Mouse (Mus musculus) heart, adult 2 months (tissue): ENCODE measurements around the gene Pfas.

ENCODE experiments used
- CTCF ChIP-seq: fragments of 200-600 bp; IDR thresholded peaks from 2 replicates; pipeline ENCODE4 v1.8.1; 2022; ENCODE audit warnings: antibody characterized with exemption, mild to moderate bottlenecking, moderate library complexity
- EP300 ChIP-seq: fragments of 200-500 bp; IDR thresholded peaks from 2 replicates; pipeline ENCODE4 v1.6.1; 2011; ENCODE audit warnings: low read depth, low read length, control low read depth; ENCODE audit not compliant: insufficient read depth
- POLR2A ChIP-seq: fragments of 200-500 bp; IDR thresholded peaks from 2 replicates; pipeline ENCODE4 v1.6.1; 2011; ENCODE audit warnings: mild to moderate bottlenecking, low read depth, low read length, control low read depth; ENCODE audit not compliant: insufficient read depth

DNA sequence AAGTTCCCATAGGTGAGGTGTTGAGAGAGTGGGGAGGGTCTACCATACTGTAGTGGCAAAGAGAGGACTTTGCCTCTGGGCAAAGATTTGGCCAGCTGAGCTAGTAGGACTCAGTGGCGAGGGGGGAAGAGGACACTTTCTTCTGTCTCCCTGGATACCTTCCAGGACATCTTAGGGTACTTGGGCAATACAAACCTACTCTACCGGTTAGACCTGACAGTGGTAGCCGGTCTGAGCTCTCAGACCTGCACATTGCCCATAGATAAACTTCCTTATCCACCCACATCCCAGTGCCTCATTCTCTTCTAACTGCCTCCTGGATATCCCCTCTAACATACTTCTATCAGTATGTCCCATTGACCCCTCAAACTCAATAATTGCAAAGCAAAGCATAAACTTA lies 27.3 kb downstream of the Pfas start:
- no peak for TF ChIP-seq CTCF
- TF ChIP-seq POLR2A, result no peak
- TF ChIP-seq EP300, result no peak
